Mouse (Mus musculus): ENCODE measurements around the gene Ube2q2. TPM values are rescaled to one million over a fixed set of nuclear protein-coding genes. Genes with fewer than 3 reads are reported as not detected.
"Not testable (repeated sequence)": the region's sequence is repeated elsewhere in the genome, so short reads cannot be mapped to it uniquely, and the experiment has no call there.

Gene Ube2q2
- polyA plus RNA-seq, 1 experiment = 8.9 TPM

DNA sequence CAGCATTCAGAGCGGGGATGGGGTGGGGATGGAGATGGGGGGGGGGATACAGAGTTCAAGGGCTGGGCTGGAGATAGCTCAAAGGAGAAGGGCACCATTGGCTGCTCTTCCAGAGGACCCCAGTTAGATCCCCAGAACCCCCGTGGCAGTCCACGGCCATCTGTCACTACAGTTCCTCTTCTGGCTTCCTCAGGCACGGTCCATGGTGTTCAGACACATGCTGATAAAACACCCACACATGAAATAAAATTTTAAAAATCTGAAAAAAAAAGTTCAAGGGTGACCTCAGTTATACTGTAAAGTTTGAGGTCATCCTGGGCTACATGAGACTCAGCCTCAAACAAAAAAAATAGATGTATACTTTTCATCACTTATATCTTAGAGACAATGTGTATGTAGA lies 99.8 kb downstream of the Ube2q2 start:
- Histone ChIP-seq H3K79me2 (ENCODE audit: control insufficient read depth, insufficient read depth) (no peaks in the 10 kb centered on the region), H3K4me2 (ENCODE audit: low read depth) (no peak overlapping the region), H3ac (ENCODE audit: control insufficient read depth, insufficient read length) (no peak overlapping the region), H3K36me3 (ENCODE audit: control insufficient read depth, insufficient read depth) (no peaks in the 10 kb centered on the region), H3K4me3 (no peak overlapping the region), H3K27me3 (ENCODE audit: control insufficient read depth, insufficient read depth, insufficient read length) (peaks cover under 1% of the 10 kb centered on the region)
- TF ChIP-seq TCF3 (IDR thresholded peaks at IDR 0.05; ENCODE audit: insufficient read length, low read depth) = no peak
- TF ChIP-seq CEBPB (IDR thresholded peaks at IDR 0.05; ENCODE audit: insufficient read depth, poor library complexity, severe bottlenecking) = no peak
- no peak for TF ChIP-seq REST (IDR thresholded peaks at IDR 0.05; ENCODE audit: insufficient read depth, insufficient read length)
- no peak for TF ChIP-seq SRF (IDR thresholded peaks at IDR 0.05; ENCODE audit: control insufficient read depth, insufficient read length, low read depth)
- no peak for TF ChIP-seq USF1 (IDR thresholded peaks at IDR 0.05; ENCODE audit: low read depth)
- no peak for TF ChIP-seq MYOD1 (IDR thresholded peaks at IDR 0.05; ENCODE audit: control insufficient read depth in 1 of 3, insufficient read length in 2 of 3, low read depth in 2 of 3)
- no peak for TF ChIP-seq POLR2A (IDR thresholded peaks at IDR 0.05; ENCODE audit: insufficient read length, low read depth)
- no peak for TF ChIP-seq MAX (IDR thresholded peaks at IDR 0.05; ENCODE audit: low read depth)
- no peak for TF ChIP-seq POLR2AphosphoS2 (IDR thresholded peaks at IDR 0.05; ENCODE audit: insufficient read length, low read depth)

DNA sequence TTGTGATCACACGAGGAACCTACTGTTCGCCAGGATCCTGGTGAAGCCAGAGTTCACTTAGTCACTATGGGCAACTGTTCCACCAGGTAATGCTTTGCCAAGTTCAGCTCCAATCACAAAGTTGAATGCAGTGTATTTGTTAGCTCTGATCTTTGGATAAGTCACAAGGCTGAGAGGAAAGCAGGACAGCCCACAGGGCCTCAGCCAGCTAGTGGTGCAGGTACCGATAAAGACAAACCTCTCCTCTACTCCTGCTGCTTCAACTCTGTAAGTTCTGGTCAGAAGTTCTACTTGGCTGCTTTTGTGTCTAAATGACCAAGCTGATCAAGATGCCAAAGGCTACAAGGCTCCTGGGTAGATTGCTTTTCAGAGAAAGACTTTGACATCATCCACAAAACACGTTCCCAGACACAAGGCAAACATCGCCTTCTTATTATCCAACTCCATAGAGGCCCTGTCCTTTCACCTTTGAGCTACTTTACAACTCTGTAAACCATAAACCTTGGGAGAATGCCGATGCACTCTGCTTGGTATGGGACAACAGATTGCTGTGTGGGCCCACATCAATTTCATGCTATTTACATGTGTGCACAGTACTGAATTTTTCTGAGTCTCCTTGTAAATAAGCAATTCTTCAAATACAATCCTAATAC lies 102.1 kb downstream of the Ube2q2 start:
- Histone ChIP-seq H3K4me3 (no peak overlapping the region), H3ac (ENCODE audit: control insufficient read depth, insufficient read length) (no peak overlapping the region), H3K27me3 (ENCODE audit: control insufficient read depth, insufficient read depth, insufficient read length) (no peaks in the 10 kb centered on the region), H3K79me2 (ENCODE audit: control insufficient read depth, insufficient read depth) (no peaks in the 10 kb centered on the region), H3K36me3 (ENCODE audit: control insufficient read depth, insufficient read depth) (no peaks in the 10 kb centered on the region), H3K4me2 (ENCODE audit: low read depth) (no peak overlapping the region)
- TF ChIP-seq MAX (IDR thresholded peaks at IDR 0.05; ENCODE audit: low read depth) (no peak), CEBPB (IDR thresholded peaks at IDR 0.05; ENCODE audit: insufficient read depth, poor library complexity, severe bottlenecking) (no peak), USF1 (IDR thresholded peaks at IDR 0.05; ENCODE audit: low read depth) (no peak), POLR2A (IDR thresholded peaks at IDR 0.05; ENCODE audit: insufficient read length, low read depth) (no peak), MYOG (IDR thresholded peaks at IDR 0.05; ENCODE audit: control insufficient read depth in 1 of 3, insufficient read depth in 1 of 3, insufficient read length in 2 of 3, low read depth in 2 of 3) (no peak), REST (IDR thresholded peaks at IDR 0.05; ENCODE audit: insufficient read depth, insufficient read length) (no peak), E2F4 (IDR thresholded peaks at IDR 0.05; ENCODE audit: insufficient read depth) (no peak), POLR2AphosphoS2 (IDR thresholded peaks at IDR 0.05; ENCODE audit: insufficient read length, low read depth) (no peak), TCF12 (IDR thresholded peaks at IDR 0.05; ENCODE audit: insufficient read depth, poor library complexity, severe bottlenecking) (no peak), MYOD1 (IDR thresholded peaks at IDR 0.05; ENCODE audit: control insufficient read depth in 1 of 3, insufficient read length in 2 of 3, low read depth in 2 of 3) (no peak), SRF (IDR thresholded peaks at IDR 0.05; ENCODE audit: control insufficient read depth, insufficient read length, low read depth) (no peak), TCF3 (IDR thresholded peaks at IDR 0.05; ENCODE audit: insufficient read length, low read depth) (no peak)

DNA sequence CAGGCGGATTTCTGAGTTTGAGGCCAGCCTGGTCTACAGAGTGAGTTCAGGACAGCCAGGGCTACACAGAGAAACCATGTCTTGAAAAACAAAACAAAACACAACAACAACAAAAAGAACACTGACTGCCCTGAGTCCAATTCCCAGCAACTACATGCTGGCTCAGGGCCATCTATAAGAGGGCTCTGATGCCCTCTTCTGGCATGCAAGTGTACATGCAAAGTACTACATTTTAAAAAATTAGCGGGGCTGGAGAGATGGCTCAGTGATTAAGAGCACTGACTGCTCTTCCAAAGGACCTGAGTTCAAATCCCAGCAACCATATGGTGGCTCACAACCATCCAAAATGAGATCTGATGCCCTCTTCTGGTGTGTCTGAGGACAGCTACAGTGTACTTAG lies 103.4 kb downstream of the Ube2q2 start:
- H3K4me2 ChIP-seq (ENCODE audit: low read depth); H3K36me3 ChIP-seq (ENCODE audit: control insufficient read depth, insufficient read depth); H3ac ChIP-seq (ENCODE audit: control insufficient read depth, insufficient read length); H3K79me2 ChIP-seq (ENCODE audit: control insufficient read depth, insufficient read depth); H3K27me3 ChIP-seq (ENCODE audit: control insufficient read depth, insufficient read depth, insufficient read length); H3K4me3 ChIP-seq: not testable (repeated sequence)

DNA sequence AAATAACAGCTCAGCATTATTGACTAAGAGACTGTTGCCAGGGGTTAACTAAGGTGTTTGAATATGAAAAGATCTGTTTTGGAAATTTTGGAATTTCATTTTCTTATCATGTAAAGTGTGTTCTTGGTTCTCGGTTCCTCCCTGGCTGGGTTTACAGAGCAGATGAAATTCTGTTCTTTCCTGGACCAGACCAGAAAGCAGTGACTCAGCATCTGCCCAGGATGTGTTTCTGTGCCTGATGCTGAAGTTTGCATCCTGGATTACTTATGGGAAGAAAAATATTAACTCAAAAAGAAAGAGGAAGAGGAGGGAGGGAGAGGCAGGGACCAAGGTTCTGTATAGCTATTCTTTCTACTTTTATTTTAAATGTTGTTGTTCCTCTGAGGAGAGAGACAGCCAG lies 105.2 kb downstream of the Ube2q2 start:
- no peak overlapping the region for H3ac ChIP-seq (ENCODE audit: control insufficient read depth, insufficient read length)
- TF ChIP-seq REST (IDR thresholded peaks at IDR 0.05; ENCODE audit: insufficient read depth, insufficient read length) = no peak
- no peak for TF ChIP-seq MYOD1 (IDR thresholded peaks at IDR 0.05; ENCODE audit: control insufficient read depth in 1 of 3, insufficient read length in 2 of 3, low read depth in 2 of 3)
- TF ChIP-seq TCF12 (IDR thresholded peaks at IDR 0.05; ENCODE audit: insufficient read depth, poor library complexity, severe bottlenecking) = no peak
- TF ChIP-seq POLR2AphosphoS2 (IDR thresholded peaks at IDR 0.05; ENCODE audit: insufficient read length, low read depth) = no peak
- TF ChIP-seq MAX (IDR thresholded peaks at IDR 0.05; ENCODE audit: low read depth) = no peak
- no peaks in the 10 kb centered on the region for H3K36me3 ChIP-seq (ENCODE audit: control insufficient read depth, insufficient read depth)
- H3K4me2 ChIP-seq (ENCODE audit: low read depth) = no peak overlapping the region
- no peaks in the 10 kb centered on the region for H3K79me2 ChIP-seq (ENCODE audit: control insufficient read depth, insufficient read depth)
- H3K27me3 ChIP-seq (ENCODE audit: control insufficient read depth, insufficient read depth, insufficient read length) = no peaks in the 10 kb centered on the region
- no peak overlapping the region for H3K4me3 ChIP-seq

DNA sequence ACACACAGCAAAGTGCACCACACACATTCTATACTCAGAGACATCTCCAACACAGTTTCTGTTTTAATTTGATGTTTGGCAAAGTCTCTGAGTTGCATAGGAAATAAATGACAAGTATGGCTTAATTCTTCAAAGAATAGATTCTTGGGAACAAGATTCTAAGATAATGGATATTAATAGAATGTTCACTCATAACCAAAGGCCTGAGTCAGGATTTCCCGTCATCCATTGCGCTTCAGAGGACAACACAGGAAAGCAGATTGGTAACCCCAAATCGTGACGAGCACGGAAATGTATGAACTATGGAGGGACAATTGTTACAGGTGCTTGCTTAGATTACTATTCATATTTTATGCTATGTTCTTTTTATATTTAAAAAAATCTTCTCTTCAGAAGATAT lies 106.4 kb downstream of the Ube2q2 start:
- Histone ChIP-seq H3K27me3 (ENCODE audit: control insufficient read depth, insufficient read depth, insufficient read length) (no peaks in the 10 kb centered on the region), H3K36me3 (ENCODE audit: control insufficient read depth, insufficient read depth) (no peaks in the 10 kb centered on the region), H3K4me2 (ENCODE audit: low read depth) (no peak overlapping the region), H3K79me2 (ENCODE audit: control insufficient read depth, insufficient read depth) (no peaks in the 10 kb centered on the region), H3ac (ENCODE audit: control insufficient read depth, insufficient read length) (no peak overlapping the region), H3K4me3 (no peak overlapping the region)
- TF ChIP-seq POLR2AphosphoS2 (IDR thresholded peaks at IDR 0.05; ENCODE audit: insufficient read length, low read depth) (no peak), CEBPB (IDR thresholded peaks at IDR 0.05; ENCODE audit: insufficient read depth, poor library complexity, severe bottlenecking) (no peak), USF1 (IDR thresholded peaks at IDR 0.05; ENCODE audit: low read depth) (no peak), MAX (IDR thresholded peaks at IDR 0.05; ENCODE audit: low read depth) (no peak), MYOD1 (IDR thresholded peaks at IDR 0.05; ENCODE audit: control insufficient read depth in 1 of 3, insufficient read length in 2 of 3, low read depth in 2 of 3) (no peak), REST (IDR thresholded peaks at IDR 0.05; ENCODE audit: insufficient read depth, insufficient read length) (no peak), TCF3 (IDR thresholded peaks at IDR 0.05; ENCODE audit: insufficient read length, low read depth) (no peak), POLR2A (IDR thresholded peaks at IDR 0.05; ENCODE audit: insufficient read length, low read depth) (no peak), MYOG (IDR thresholded peaks at IDR 0.05; ENCODE audit: control insufficient read depth in 1 of 3, insufficient read depth in 1 of 3, insufficient read length in 2 of 3, low read depth in 2 of 3) (no peak), E2F4 (IDR thresholded peaks at IDR 0.05; ENCODE audit: insufficient read depth) (no peak), SRF (IDR thresholded peaks at IDR 0.05; ENCODE audit: control insufficient read depth, insufficient read length, low read depth) (no peak), TCF12 (IDR thresholded peaks at IDR 0.05; ENCODE audit: insufficient read depth, poor library complexity, severe bottlenecking) (no peak)
